Mouse (Mus musculus) myocyte (in vitro differentiated cells): ENCODE measurements at regions not wholly inside any gene's neighbourhood (a gene's known extent, or its start where the extent isn't known, plus 50 kb on each side); places are given as distances from the start of the nearest gene placed in this dataset.

ENCODE experiments used
- H3K27me3 ChIP-seq: one replicate; pipeline ENCODE4 v1.6.1; 2011; ENCODE audit not compliant: control insufficient read depth, insufficient read depth, insufficient read length
- H3K36me3 ChIP-seq: one replicate; pipeline ENCODE4 v1.6.1; 2011; ENCODE audit not compliant: control insufficient read depth, insufficient read depth
- H3K4me2 ChIP-seq: one replicate; pipeline ENCODE4 v1.6.1; 2011; ENCODE audit warnings: low read depth, control low read depth
- H3K4me3 ChIP-seq: one replicate; pipeline ENCODE4 v1.5.1; 2011; ENCODE audit warnings: mild to moderate bottlenecking, control low read depth, moderate library complexity
- H3K79me2 ChIP-seq: one replicate; pipeline ENCODE4 v1.6.1; 2011; ENCODE audit not compliant: control insufficient read depth, insufficient read depth
- H3ac ChIP-seq: one replicate; pipeline ENCODE4 v1.6.1; 2011; ENCODE audit not compliant: control insufficient read depth, insufficient read length
- CEBPB ChIP-seq: IDR thresholded peaks from 2 replicates; pipeline ENCODE4 v1.6.1; 2011; ENCODE audit warnings: mild to moderate bottlenecking, moderate library complexity; ENCODE audit not compliant: poor library complexity, insufficient read depth, severe bottlenecking
- E2F4 ChIP-seq: IDR thresholded peaks from one replicate; pipeline ENCODE4 v1.6.1; 2011; ENCODE audit warnings: mild to moderate bottlenecking, control low read depth, moderate library complexity; ENCODE audit not compliant: insufficient read depth
- MAX ChIP-seq: IDR thresholded peaks from one replicate; pipeline ENCODE4 v1.6.1; 2011; ENCODE audit warnings: low read depth, mild to moderate bottlenecking, control low read depth
- MYOD1 ChIP-seq, 3 experiments: IDR thresholded peaks; one replicate each; pipeline ENCODE4 v1.6.1; 2011; ENCODE audit warnings: control low read depth in 2 of 3, low read depth in 2 of 3, mild to moderate bottlenecking in 2 of 3, moderate library complexity in 1 of 3; ENCODE audit not compliant: insufficient read length in 2 of 3, control insufficient read depth in 1 of 3
- MYOG ChIP-seq, 3 experiments: IDR thresholded peaks; one replicate each; pipeline ENCODE4 v1.6.1; 2011; ENCODE audit warnings: control low read depth in 2 of 3, low read depth in 2 of 3, mild to moderate bottlenecking in 2 of 3; ENCODE audit not compliant: insufficient read length in 2 of 3, control insufficient read depth in 1 of 3, insufficient read depth in 1 of 3
- POLR2A ChIP-seq: IDR thresholded peaks from one replicate; pipeline ENCODE4 v1.6.1; 2011; ENCODE audit warnings: low read depth, mild to moderate bottlenecking, control low read depth, moderate library complexity; ENCODE audit not compliant: insufficient read length
- POLR2AphosphoS2 ChIP-seq: IDR thresholded peaks from one replicate; pipeline ENCODE4 v1.6.1; 2011; ENCODE audit warnings: low read depth, control low read depth; ENCODE audit not compliant: insufficient read length
- REST ChIP-seq: IDR thresholded peaks from one replicate; pipeline ENCODE4 v1.6.1; 2011; ENCODE audit warnings: mild to moderate bottlenecking, control low read depth, moderate library complexity; ENCODE audit not compliant: insufficient read depth, insufficient read length
- SRF ChIP-seq: IDR thresholded peaks from one replicate; pipeline ENCODE4 v1.6.1; 2011; ENCODE audit warnings: low read depth; ENCODE audit not compliant: control insufficient read depth, insufficient read length
- TCF12 ChIP-seq: IDR thresholded peaks from one replicate; pipeline ENCODE4 v1.6.1; 2011; ENCODE audit warnings: mild to moderate bottlenecking, control low read depth; ENCODE audit not compliant: poor library complexity, insufficient read depth, severe bottlenecking
- TCF3 ChIP-seq: IDR thresholded peaks from one replicate; pipeline ENCODE4 v1.6.1; 2011; ENCODE audit warnings: low read depth, control low read depth; ENCODE audit not compliant: insufficient read length
- USF1 ChIP-seq: IDR thresholded peaks from one replicate; pipeline ENCODE4 v1.6.1; 2011; ENCODE audit warnings: low read depth, mild to moderate bottlenecking, control low read depth, moderate library complexity

DNA sequence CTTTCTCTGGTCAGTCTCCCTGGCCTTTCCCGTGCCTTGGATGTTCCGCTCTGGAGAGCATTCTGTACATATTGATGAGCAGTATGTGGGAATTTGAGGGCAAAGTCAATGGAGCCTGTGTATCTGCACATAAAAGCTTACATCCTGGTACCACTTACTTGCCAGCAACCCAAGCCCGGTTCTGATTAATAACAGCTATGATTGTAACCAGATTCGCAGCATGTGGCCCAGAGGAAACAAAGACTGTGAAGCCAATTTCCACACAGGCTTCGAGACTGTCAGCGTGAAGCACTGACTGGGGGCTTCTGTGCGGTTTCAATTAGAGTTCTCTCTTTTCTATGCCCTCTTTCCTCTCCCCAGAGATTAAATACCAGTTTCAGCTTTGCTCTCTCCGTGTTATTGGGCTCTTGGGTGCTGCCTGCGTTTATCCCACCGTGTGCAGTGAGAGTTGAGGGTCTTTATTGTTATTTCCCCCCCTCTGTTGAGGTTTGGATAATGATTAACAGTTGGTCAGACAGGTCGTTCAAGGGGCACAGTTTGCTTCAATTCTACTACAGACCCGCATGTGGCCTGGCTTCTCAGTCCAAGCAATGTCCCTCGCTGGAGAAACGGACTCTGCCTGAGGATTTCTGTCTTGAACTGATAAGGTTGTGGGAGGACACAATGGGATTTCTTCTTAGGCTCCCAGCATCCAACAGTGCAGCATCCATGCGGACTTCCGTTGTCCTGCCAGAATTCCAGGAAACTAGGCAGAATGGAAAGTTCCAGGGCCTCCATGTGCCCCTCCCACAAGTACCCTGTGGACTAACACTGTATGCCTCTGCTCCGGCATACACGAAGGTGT is 229.6 kb downstream of the Hace1 start:
- Histone ChIP-seq H3K79me2 (no peaks in the 10 kb centered on the region), H3K36me3 (no peaks in the 10 kb centered on the region), H3K4me2 (no peak overlapping the region), H3K4me3 (no peak overlapping the region), H3K27me3 (no peaks in the 10 kb centered on the region), H3ac (no peak overlapping the region)
- no peak for TF ChIP-seq USF1
- no peak for TF ChIP-seq TCF12
- TF ChIP-seq POLR2A = no peak
- TF ChIP-seq MYOG (IDR thresholded peaks at IDR 0.05; ENCODE audit: control insufficient read depth in 1 of 3, insufficient read depth in 1 of 3, insufficient read length in 2 of 3, low read depth in 2 of 3) = no peak
- no peak for TF ChIP-seq E2F4
- no peak for TF ChIP-seq SRF
- TF ChIP-seq POLR2AphosphoS2 = no peak
- no peak for TF ChIP-seq TCF3
- TF ChIP-seq MYOD1 (IDR thresholded peaks at IDR 0.05; ENCODE audit: control insufficient read depth in 1 of 3, insufficient read length in 2 of 3, low read depth in 2 of 3) = no peak
- no peak for TF ChIP-seq REST
- TF ChIP-seq CEBPB = no peak
- no peak for TF ChIP-seq MAX

DNA sequence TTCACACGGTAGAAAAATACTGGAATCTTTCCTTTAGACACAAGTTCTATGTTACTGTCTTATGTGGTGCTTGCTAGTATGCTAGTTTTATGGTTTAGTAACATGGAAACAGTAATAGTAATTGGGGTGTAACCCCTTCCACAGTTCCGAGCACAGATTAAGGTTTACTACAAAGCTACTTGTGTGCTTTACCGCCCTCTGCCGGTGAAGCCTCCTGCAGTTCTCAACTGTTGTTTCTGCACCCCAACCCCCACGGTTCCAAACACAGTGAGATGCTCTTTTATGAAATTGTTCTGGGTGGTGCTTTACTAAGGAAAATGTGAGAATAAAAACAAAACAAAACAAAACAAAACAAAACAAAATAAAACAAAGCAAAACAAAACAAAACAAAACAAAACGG is 234.3 kb downstream of the Hace1 start:
- no peak overlapping the region for H3K4me3 ChIP-seq
- H3K36me3 ChIP-seq = no peaks in the 10 kb centered on the region
- no peaks in the 10 kb centered on the region for H3K27me3 ChIP-seq
- H3K4me2 ChIP-seq = no peak overlapping the region
- TF ChIP-seq E2F4 (no peak), USF1 (no peak), MAX (no peak), SRF (no peak), MYOD1 (IDR thresholded peaks at IDR 0.05; ENCODE audit: control insufficient read depth in 1 of 3, insufficient read length in 2 of 3, low read depth in 2 of 3) (no peak), TCF3 (no peak)
- H3ac ChIP-seq = no peak overlapping the region
- no peaks in the 10 kb centered on the region for H3K79me2 ChIP-seq

DNA sequence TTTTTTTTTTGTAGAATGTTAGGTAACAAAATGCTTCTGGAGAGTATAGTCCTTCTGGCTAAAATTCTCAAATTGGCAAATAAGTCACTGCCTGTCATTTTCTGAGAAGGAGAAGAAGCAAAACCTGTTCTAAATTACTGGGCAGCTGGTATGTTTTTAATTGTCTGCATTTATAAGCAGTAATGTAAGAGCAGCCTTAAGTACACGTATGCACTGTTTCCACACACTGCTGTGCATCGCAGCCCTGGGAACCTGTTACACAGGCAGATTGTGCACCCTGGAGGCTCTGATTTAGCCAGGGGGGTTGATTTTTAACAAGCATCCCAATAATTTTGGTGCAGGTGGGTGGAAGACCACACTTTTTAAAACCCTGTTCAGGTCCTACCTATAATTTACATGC is 236.2 kb downstream of the Hace1 start:
- Histone ChIP-seq H3K4me3 (no peak overlapping the region), H3K36me3 (no peaks in the 10 kb centered on the region), H3ac (no peak overlapping the region), H3K27me3 (no peaks in the 10 kb centered on the region), H3K79me2 (no peaks in the 10 kb centered on the region), H3K4me2 (no peak overlapping the region)
- no peak for TF ChIP-seq POLR2A
- no peak for TF ChIP-seq MYOD1 (IDR thresholded peaks at IDR 0.05; ENCODE audit: control insufficient read depth in 1 of 3, insufficient read length in 2 of 3, low read depth in 2 of 3)
- no peak for TF ChIP-seq MAX
- no peak for TF ChIP-seq POLR2AphosphoS2
- no peak for TF ChIP-seq E2F4
- TF ChIP-seq SRF = no peak
- TF ChIP-seq TCF12 = no peak
- no peak for TF ChIP-seq CEBPB
- TF ChIP-seq MYOG (IDR thresholded peaks at IDR 0.05; ENCODE audit: control insufficient read depth in 1 of 3, insufficient read depth in 1 of 3, insufficient read length in 2 of 3, low read depth in 2 of 3) = no peak
- no peak for TF ChIP-seq USF1
- no peak for TF ChIP-seq TCF3
- TF ChIP-seq REST = no peak

DNA sequence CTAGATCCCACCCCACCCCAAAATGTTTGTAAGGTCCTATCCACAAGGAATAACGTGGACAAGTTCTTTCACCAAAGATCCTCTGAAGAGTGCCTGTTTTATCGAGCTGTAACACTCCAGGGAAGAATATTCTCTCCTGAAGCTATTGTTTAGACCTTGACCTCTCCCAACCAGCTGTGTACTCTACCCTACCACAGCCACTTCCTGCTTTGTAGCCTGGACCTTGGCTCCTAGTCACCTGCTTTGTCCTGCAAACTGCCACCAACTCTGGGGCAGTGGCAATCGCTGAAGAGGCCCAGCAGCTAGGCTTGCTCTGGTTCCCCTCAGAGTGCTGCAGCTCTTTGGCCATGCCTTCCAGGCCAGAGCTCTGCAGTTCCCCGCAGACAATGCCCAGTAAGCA is 239.1 kb downstream of the Hace1 start:
- TF ChIP-seq CEBPB = no peak
- TF ChIP-seq SRF = no peak
- TF ChIP-seq MYOD1 (IDR thresholded peaks at IDR 0.05; ENCODE audit: control insufficient read depth in 1 of 3, insufficient read length in 2 of 3, low read depth in 2 of 3) = no peak
- no peak for TF ChIP-seq USF1
- TF ChIP-seq REST = no peak
- TF ChIP-seq MAX = no peak
- TF ChIP-seq TCF12 = no peak
- no peak for TF ChIP-seq E2F4
- TF ChIP-seq POLR2A = no peak
- TF ChIP-seq TCF3 = no peak
- TF ChIP-seq POLR2AphosphoS2 = no peak
- no peak for TF ChIP-seq MYOG (IDR thresholded peaks at IDR 0.05; ENCODE audit: control insufficient read depth in 1 of 3, insufficient read depth in 1 of 3, insufficient read length in 2 of 3, low read depth in 2 of 3)
- Histone ChIP-seq H3K79me2 (no peaks in the 10 kb centered on the region), H3ac (no peak overlapping the region), H3K4me2 (no peak overlapping the region), H3K36me3 (no peaks in the 10 kb centered on the region), H3K27me3 (no peaks in the 10 kb centered on the region), H3K4me3 (no peak overlapping the region)
